Mouse (Mus musculus): ENCODE data around the gene Gm38392. TPM values are rescaled to one million over a fixed set of nuclear protein-coding genes. Genes with fewer than 3 reads are reported as not detected.
A peak's percentile ranks its signal among the peaks of the same experiment; 100 is the strongest.
"Not testable (repeated sequence)": the region's sequence is repeated elsewhere in the genome, so short reads cannot be mapped to it uniquely, and the experiment has no call there.

The Gm38392 gene
- polyA plus RNA-seq, 1 experiment from 2014 or later: 1.4 TPM

DNA sequence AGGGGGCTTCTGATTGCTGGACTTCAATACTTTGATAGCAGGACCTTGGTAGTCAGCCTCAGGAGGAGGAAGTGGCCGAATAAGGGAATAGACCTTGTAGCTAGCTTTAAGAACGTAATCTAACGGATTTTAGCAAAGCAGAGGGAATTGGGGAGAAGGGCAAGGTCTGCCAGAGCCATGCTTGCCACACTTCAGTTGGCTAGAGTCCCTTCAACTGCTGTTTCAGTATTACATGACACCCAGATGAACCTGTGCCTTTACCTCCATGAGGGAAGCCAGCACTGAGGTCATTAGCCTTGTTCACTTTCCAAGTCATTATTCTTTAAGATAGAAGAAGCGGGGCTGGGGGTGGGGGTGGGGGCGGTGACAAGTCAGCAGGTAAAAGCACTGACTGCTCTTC, 18.0 kb downstream of the Gm38392 start:
- no peaks in the 10 kb centered on the region for H3K9me3 ChIP-seq (ENCODE audit: control insufficient read depth, low read length)
- H3K36me3 ChIP-seq (ENCODE audit: control insufficient read depth, insufficient read depth, low read length): no peaks in the 10 kb centered on the region
- H3K27me3 ChIP-seq (replicated peaks; ENCODE audit: control insufficient read depth, insufficient read depth, low read length): no peaks in the 10 kb centered on the region
- no peak overlapping the region for H3K4me2 ChIP-seq
- no peak overlapping the region for H3K27ac ChIP-seq (ENCODE audit: low read depth, low read length)
- H3K4me1 ChIP-seq (replicated peaks; ENCODE audit: control insufficient read depth, insufficient read depth, low read length): no peaks in the 10 kb centered on the region
- DNase-seq (ENCODE audit: low spot score): no peak
- WGBS: 83% methylated on average over 5 of the region's 5 CpGs
- no peak overlapping the region for H3K9ac ChIP-seq (ENCODE audit: low read depth, low read length)
- no peak for ATAC-seq (replicated peaks; ENCODE audit: low FRiP score)
- H3K4me3 ChIP-seq (ENCODE audit: low read depth, low read length): no peak overlapping the region

DNA sequence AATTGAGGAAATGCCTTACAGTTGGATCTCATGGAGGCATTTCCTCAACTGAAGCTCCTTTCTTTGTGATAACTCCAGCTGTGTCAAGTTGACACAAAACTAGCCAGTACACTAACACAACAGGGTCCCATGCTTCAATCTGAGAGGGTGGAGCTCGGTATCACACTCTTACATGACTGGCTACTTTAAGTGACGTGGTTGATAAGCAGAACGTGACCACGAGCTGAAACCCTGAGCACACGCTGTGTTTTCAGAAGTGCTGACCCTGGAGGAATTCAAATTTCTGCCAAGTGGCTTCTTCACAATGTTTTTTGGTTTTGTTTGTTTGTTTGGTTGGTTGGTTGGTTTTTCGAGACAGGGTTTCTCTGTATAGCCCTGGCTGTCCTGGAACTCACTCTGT, 19.0 kb downstream of the Gm38392 start:
- 54% methylated on average over 6 of the region's 6 CpGs for WGBS
- H3K9ac ChIP-seq (ENCODE audit: low read depth, low read length); H3K4me3 ChIP-seq (ENCODE audit: low read depth, low read length); H3K9me3 ChIP-seq (ENCODE audit: control insufficient read depth, low read length); H3K27me3 ChIP-seq (replicated peaks; ENCODE audit: control insufficient read depth, insufficient read depth, low read length); H3K4me1 ChIP-seq (replicated peaks; ENCODE audit: control insufficient read depth, insufficient read depth, low read length); H3K27ac ChIP-seq (ENCODE audit: low read depth, low read length); ATAC-seq (replicated peaks; ENCODE audit: low FRiP score); DNase-seq (ENCODE audit: low spot score); H3K4me2 ChIP-seq; H3K36me3 ChIP-seq (ENCODE audit: control insufficient read depth, insufficient read depth, low read length): not testable (repeated sequence)

DNA sequence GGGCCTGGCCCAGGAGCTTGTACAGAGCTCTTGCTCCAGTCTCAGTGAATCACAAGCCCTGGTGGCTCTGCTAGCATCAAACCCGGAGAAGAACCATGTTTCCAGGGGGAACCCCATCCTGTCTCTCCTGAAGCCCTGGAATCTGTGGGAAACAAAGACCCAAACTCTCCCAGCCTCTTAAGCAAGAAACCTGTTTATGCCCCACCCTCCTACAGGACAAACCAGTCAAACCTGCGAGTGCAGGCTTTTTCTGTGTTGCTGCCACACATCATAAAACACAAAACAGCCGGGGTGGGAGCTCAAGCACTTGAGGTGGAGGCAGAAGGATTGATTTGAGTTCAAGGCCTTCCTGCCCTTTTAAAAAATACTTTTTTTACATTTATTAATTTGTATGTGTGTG, 24.7 kb downstream of the Gm38392 start:
- Histone ChIP-seq H3K27ac (ENCODE audit: low read depth, low read length) (no peak overlapping the region), H3K4me1 (replicated peaks; ENCODE audit: control insufficient read depth, insufficient read depth, low read length) (no peaks in the 10 kb centered on the region), H3K27me3 (replicated peaks; ENCODE audit: control insufficient read depth, insufficient read depth, low read length) (no peaks in the 10 kb centered on the region), H3K36me3 (ENCODE audit: control insufficient read depth, insufficient read depth, low read length) (no peaks in the 10 kb centered on the region), H3K4me3 (ENCODE audit: low read depth, low read length) (no peak overlapping the region), H3K9me3 (ENCODE audit: control insufficient read depth, low read length) (no peaks in the 10 kb centered on the region), H3K4me2 (no peak overlapping the region), H3K9ac (ENCODE audit: low read depth, low read length) (no peak overlapping the region)
- WGBS: 70% methylated on average over 3 of the region's 3 CpGs
- no peak for DNase-seq (ENCODE audit: low spot score)
- ATAC-seq (replicated peaks; ENCODE audit: low FRiP score): no peak

DNA sequence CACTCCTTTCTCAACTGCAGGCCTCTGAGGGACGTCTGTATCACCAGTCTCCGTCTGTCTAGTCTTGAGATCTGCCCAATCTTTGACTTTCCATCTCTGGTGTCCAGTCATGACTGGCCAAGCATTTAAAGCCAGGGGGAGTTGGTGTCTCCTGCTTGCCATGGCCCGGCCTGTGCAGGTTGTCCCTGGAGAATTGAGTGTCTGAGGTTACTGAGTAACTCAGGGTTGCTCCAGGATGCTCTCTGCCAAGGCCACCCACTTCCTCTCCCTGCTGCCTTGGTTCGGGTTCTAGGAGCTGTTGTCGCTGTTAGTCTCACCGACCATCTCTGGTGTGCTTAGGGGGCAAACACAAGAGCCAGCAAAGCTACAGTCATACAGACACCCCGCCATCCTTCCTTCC, 30.6 kb downstream of the Gm38392 start:
- 39% methylated on average over 7 of the region's 7 CpGs for WGBS
- H3K4me1 ChIP-seq (replicated peaks; ENCODE audit: control insufficient read depth, insufficient read depth, low read length): no peaks in the 10 kb centered on the region
- no peak overlapping the region for H3K9ac ChIP-seq (ENCODE audit: low read depth, low read length)
- ATAC-seq (replicated peaks; ENCODE audit: low FRiP score) (no peak), DNase-seq (ENCODE audit: low spot score) (no peak)
- H3K36me3 ChIP-seq (ENCODE audit: control insufficient read depth, insufficient read depth, low read length): no peaks in the 10 kb centered on the region
- H3K27ac ChIP-seq (ENCODE audit: low read depth, low read length): no peak overlapping the region
- H3K4me3 ChIP-seq (ENCODE audit: low read depth, low read length): no peak overlapping the region
- H3K27me3 ChIP-seq (replicated peaks; ENCODE audit: control insufficient read depth, insufficient read depth, low read length): peaks cover 45% of the 10 kb centered on the region
- no peak overlapping the region for H3K4me2 ChIP-seq
- H3K9me3 ChIP-seq (ENCODE audit: control insufficient read depth, low read length): no peaks in the 10 kb centered on the region

DNA sequence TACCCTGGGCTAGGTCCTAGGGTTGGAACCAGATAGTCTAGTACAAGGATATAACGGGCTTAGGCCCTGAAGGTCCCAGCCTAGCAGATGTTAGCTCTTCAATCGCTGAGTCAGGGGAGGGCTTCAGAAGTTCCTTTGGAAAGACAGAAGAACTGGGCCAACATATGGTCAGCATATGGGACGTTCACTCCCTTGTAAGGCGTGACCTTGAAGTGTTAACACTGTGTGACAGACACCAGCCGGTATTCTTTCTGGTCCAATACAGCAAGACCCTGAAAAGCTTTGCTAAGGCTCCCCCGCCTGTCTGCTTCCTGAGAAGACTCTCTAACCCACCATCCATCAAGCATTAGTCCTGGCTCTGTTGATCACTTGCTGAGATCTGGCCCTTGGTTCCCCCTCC, 31.1 kb downstream of the Gm38392 start:
- H3K4me1 ChIP-seq (replicated peaks; ENCODE audit: control insufficient read depth, insufficient read depth, low read length): no peaks in the 10 kb centered on the region
- no peaks in the 10 kb centered on the region for H3K9me3 ChIP-seq (ENCODE audit: control insufficient read depth, low read length)
- H3K27ac ChIP-seq (ENCODE audit: low read depth, low read length): no peak overlapping the region
- H3K27me3 ChIP-seq (replicated peaks; ENCODE audit: control insufficient read depth, insufficient read depth, low read length): peaks cover 45% of the 10 kb centered on the region
- H3K4me3 ChIP-seq (ENCODE audit: low read depth, low read length): no peak overlapping the region
- ATAC-seq (replicated peaks; ENCODE audit: low FRiP score): no peak
- 61% methylated on average over 6 of the region's 6 CpGs for WGBS
- no peak for DNase-seq (ENCODE audit: low spot score)
- no peak overlapping the region for H3K9ac ChIP-seq (ENCODE audit: low read depth, low read length)
- H3K4me2 ChIP-seq: no peak overlapping the region
- H3K36me3 ChIP-seq (ENCODE audit: control insufficient read depth, insufficient read depth, low read length): no peaks in the 10 kb centered on the region

DNA sequence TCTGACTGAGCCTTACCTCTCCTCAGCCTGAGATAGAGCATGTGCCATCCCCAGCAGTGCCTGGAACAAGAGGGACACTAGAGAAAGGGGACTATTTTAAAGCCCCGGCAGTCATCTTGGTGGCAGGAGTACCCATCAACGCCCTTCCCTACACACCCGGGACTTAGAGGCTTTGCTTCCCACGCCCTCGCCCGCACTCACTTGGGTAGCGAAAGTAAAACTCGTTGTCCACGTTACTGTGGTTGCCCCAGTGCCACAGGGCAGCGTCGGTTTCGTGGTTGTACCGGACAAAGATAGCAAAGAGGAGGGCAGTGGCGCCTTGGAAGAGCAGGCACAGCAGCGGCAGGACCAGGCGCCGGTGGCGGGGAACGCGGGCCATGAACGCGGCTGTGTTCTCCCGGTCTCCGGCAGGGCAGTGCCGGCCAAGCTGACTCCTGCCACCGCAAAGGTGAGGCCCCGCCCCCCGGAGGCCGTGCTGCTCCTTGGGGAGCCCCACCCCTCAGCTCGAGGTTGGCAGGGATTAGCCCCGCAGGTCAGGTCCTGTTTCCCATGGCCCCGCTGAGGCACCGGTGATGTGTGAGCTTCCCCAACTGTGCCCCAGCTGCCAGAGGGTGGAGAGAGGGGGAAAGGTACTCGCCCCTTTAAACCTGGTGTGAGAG, 32.6 kb downstream of the Gm38392 start, which contains the start of gene Rhbg:
Gene Rhbg (minus strand): TSS at position 442 of the 659 bp plus-strand sequence.
- Histone ChIP-seq H3K27me3 (replicated peaks; ENCODE audit: control insufficient read depth, insufficient read depth, low read length) (peaks cover 45% of the 10 kb centered on the region), H3K4me3 (ENCODE audit: low read depth, low read length) (peak within 1 kb of the TSS; percentile 37), H3K9ac (ENCODE audit: low read depth, low read length) (peak within 1 kb of the TSS; percentile 38; the same call in 1 of the 2 replicates), H3K4me1 (replicated peaks; ENCODE audit: control insufficient read depth, insufficient read depth, low read length) (no peaks in the 10 kb centered on the region), H3K9me3 (ENCODE audit: control insufficient read depth, low read length) (no peaks in the 10 kb centered on the region), H3K36me3 (ENCODE audit: control insufficient read depth, insufficient read depth, low read length) (no peaks in the 10 kb centered on the region), H3K4me2 (peak within 1 kb of the TSS; percentile 61), H3K27ac (ENCODE audit: low read depth, low read length) (no peak within 1 kb of the TSS)
- 3% methylated on average over 34 of the region's 34 CpGs for WGBS
- ATAC-seq (replicated peaks; ENCODE audit: low FRiP score): no peak
- no peak for DNase-seq (ENCODE audit: low spot score)

DNA sequence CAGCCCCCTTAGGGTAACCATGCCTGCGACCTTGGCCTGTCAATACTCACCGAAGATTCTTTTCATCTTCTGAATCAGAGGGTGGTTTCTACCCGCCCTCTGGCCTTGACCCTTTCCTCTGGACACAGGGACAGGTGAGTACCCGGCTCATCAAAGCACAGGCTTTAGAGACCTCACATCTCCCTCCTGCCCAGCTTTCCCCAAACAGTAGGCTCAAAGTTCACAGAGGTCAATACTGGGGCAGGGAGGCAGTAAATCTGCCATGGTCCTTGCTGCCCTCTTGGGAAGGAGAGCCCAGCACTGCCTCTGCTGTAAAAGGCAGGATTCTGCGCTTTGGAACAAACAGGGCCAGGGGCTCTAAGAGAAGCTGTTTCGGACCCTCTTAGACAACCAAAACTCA, 34.3 kb downstream of the Gm38392 start:
- Histone ChIP-seq H3K4me3 (ENCODE audit: low read depth, low read length) (0 out of 2 replicates have a peak overlapping the region, but pooled peaks have one; percentile 2), H3K4me2 (peak overlapping the region; percentile 30; the same call in 1 of the 2 replicates), H3K4me1 (replicated peaks; ENCODE audit: control insufficient read depth, insufficient read depth, low read length) (no peaks in the 10 kb centered on the region), H3K27me3 (replicated peaks; ENCODE audit: control insufficient read depth, insufficient read depth, low read length) (peaks cover 45% of the 10 kb centered on the region), H3K9me3 (ENCODE audit: control insufficient read depth, low read length) (no peaks in the 10 kb centered on the region), H3K9ac (ENCODE audit: low read depth, low read length) (no peak overlapping the region), H3K27ac (ENCODE audit: low read depth, low read length) (no peak overlapping the region), H3K36me3 (ENCODE audit: control insufficient read depth, insufficient read depth, low read length) (no peaks in the 10 kb centered on the region)
- DNase-seq (ENCODE audit: low spot score): no peak
- ATAC-seq (replicated peaks; ENCODE audit: low FRiP score): no peak
- 54% methylated on average over 6 of the region's 6 CpGs for WGBS

DNA sequence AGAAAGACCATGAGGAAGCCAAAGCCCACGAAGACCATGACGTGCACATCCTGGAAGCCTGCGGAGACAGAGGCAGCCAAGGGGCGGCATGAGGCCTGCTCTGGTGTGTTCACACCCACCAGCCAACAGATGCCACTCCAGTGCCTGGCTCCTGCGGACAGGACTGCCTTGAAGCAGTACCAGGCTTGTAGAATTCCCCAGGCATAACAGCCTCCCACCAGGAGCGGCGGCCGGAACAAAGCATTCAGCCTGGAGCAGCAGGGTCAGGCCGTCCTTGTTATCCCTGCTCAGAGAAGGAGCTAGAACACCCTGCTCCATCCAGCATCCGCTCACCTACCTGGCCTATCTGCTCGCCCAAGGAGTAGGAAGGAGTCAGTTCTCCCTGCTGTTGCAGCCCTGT, 38.6 kb downstream of the Gm38392 start:
- Histone ChIP-seq H3K9ac (ENCODE audit: low read depth, low read length) (no peak overlapping the region), H3K36me3 (ENCODE audit: control insufficient read depth, insufficient read depth, low read length) (no peaks in the 10 kb centered on the region), H3K27ac (ENCODE audit: low read depth, low read length) (no peak overlapping the region), H3K27me3 (replicated peaks; ENCODE audit: control insufficient read depth, insufficient read depth, low read length) (peaks cover 27% of the 10 kb centered on the region), H3K4me3 (ENCODE audit: low read depth, low read length) (no peak overlapping the region), H3K9me3 (ENCODE audit: control insufficient read depth, low read length) (no peaks in the 10 kb centered on the region), H3K4me1 (replicated peaks; ENCODE audit: control insufficient read depth, insufficient read depth, low read length) (no peaks in the 10 kb centered on the region; the same call in 1 of the 2 replicates), H3K4me2 (no peak overlapping the region)
- ATAC-seq (replicated peaks; ENCODE audit: low FRiP score) (no peak), DNase-seq (ENCODE audit: low spot score) (no peak)
- WGBS: 72% methylated on average over 11 of the region's 11 CpGs

DNA sequence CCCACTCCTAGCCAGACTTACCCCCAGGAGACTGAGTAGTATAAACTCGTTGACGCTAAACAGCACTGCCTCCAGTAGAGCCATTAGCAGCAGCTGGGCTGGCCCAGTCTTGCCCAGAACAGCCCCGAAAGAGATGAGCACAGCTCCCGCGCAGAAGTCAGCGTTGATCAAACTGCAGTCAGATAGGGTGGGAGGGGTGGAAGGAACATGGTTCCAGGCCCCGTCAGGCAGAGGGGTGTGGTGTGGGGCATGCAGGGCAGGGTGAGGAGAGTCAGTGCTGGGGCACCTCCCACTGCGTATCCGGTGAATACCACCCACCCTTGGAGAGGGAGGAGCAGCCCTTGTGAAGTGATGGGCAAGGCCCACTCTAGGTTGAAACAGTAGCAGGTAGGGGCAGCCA, 39.3 kb downstream of the Gm38392 start:
- DNase-seq (ENCODE audit: low spot score) (no peak), ATAC-seq (replicated peaks; ENCODE audit: low FRiP score) (no peak)
- Histone ChIP-seq H3K4me3 (ENCODE audit: low read depth, low read length) (no peak overlapping the region), H3K27ac (ENCODE audit: low read depth, low read length) (no peak overlapping the region), H3K9me3 (ENCODE audit: control insufficient read depth, low read length) (no peaks in the 10 kb centered on the region), H3K4me2 (no peak overlapping the region), H3K27me3 (replicated peaks; ENCODE audit: control insufficient read depth, insufficient read depth, low read length) (peaks cover 26% of the 10 kb centered on the region), H3K36me3 (ENCODE audit: control insufficient read depth, insufficient read depth, low read length) (no peaks in the 10 kb centered on the region), H3K4me1 (replicated peaks; ENCODE audit: control insufficient read depth, insufficient read depth, low read length) (no peaks in the 10 kb centered on the region; the same call in 1 of the 2 replicates), H3K9ac (ENCODE audit: low read depth, low read length) (no peak overlapping the region)
- 61% methylated on average over 9 of the region's 9 CpGs for WGBS

All from liver, embryonic 11.5 days (tissue).